Mouse (Mus musculus) heart, embryonic 11.5 days (tissue): ENCODE measurements around the gene Tent4b. TPM values are rescaled to one million over a fixed set of nuclear protein-coding genes. Genes with fewer than 3 reads are reported as not detected.

Experiments
- ATAC-seq: fragments of 200-750 bp; cut with Nextera tagmentation; replicated peaks from 2 replicates; pipeline ENCODE4 v1.8.0; 2017; ENCODE audit warnings: moderate library complexity; ENCODE audit not compliant: insufficient number of reproducible peaks, low FRiP score, low TSS enrichment
- H3K27ac ChIP-seq: fragments of 300-500 bp; sonication (generic); 2 replicates; pipeline ENCODE4 v1.5.1; 2014; ENCODE audit warnings: mild to moderate bottlenecking, low read depth, low read length
- H3K27me3 ChIP-seq: fragments of 300-500 bp; sonication (generic); 2 replicates; pipeline ENCODE4 v1.6.1; 2014; ENCODE audit warnings: mild to moderate bottlenecking, low read length, mixed read lengths; ENCODE audit not compliant: control insufficient read depth, insufficient read depth
- H3K36me3 ChIP-seq: fragments of 300-500 bp; sonication (generic); 2 replicates; pipeline ENCODE4 v1.6.1; 2014; ENCODE audit warnings: mild to moderate bottlenecking, low read length, moderate library complexity, mixed read lengths; ENCODE audit not compliant: control insufficient read depth, insufficient read depth
- H3K4me1 ChIP-seq: fragments of 300-500 bp; sonication (generic); 2 replicates; pipeline ENCODE4 v1.6.1; 2014; ENCODE audit warnings: low read length; ENCODE audit not compliant: control insufficient read depth, insufficient read depth
- H3K4me2 ChIP-seq: fragments of 300-500 bp; sonication (generic); 2 replicates; pipeline ENCODE4 v1.6.1; 2014; ENCODE audit warnings: mild to moderate bottlenecking, moderate library complexity
- H3K4me3 ChIP-seq: fragments of 300-500 bp; sonication (generic); 2 replicates; pipeline ENCODE4 v1.5.1; 2014; ENCODE audit warnings: low read depth, low read length
- H3K9ac ChIP-seq: fragments of 300-500 bp; sonication (generic); 2 replicates; pipeline ENCODE4 v1.6.1; 2014; ENCODE audit warnings: mild to moderate bottlenecking, low read depth, low read length, moderate library complexity
- H3K9me3 ChIP-seq: fragments of 300-500 bp; sonication (generic); replicated peaks from 2 replicates; pipeline ENCODE4 v1.6.1; 2016; ENCODE audit warnings: low read length; ENCODE audit not compliant: control insufficient read depth
- WGBS: fragments of 180-500 bp; shearing (Covaris S2); extraction: QIAGEN DNeasy Blood & Tissue Kit; methylation state at CpG from one replicate; pipeline ENCODE4 v1.1.7; 2014; ENCODE audit not compliant: insufficient replicate concordance; 5-methylcytosine and 5-hydroxymethylcytosine counted together
- polyA plus RNA-seq: library from polyadenylated mRNA; unstranded; fragments of >200 nt; fragmentation: Nextera tagmentation; extraction: Ambion mirVana; gene quantifications from 2 replicates; pipeline ENCODE4 v1.2.1, GENCODE M21; 2014

Tent4b gene
- polyA plus RNA-seq, 1 experiment from 2014 or later: 9.7 TPM

DNA sequence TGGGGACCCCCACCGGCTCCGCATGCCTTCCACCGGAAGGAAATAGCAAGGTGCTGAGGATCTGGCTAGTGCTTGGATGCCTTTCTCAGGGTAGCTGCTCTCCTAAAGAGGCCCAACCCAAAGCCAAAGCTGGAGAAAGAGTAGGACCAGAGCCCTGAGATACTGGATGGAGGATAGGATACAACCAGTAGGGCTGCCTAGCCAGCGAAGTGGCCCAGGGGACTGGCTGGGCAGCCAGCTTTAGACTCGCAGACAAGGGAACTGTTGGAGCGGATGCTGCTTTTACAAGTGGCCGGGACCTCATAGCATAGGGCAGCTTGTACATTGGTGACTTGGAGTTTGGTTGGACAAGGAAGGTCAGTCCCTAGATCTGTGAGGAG lies 74.0 kb downstream of the Tent4b start:
- Histone ChIP-seq H3K27me3 (peaks cover 66% of the 10 kb centered on the region), H3K36me3 (no peaks in the 10 kb centered on the region), H3K9ac (peak overlapping the region; percentile 22; the same call in 1 of the 2 replicates), H3K4me1 (peaks cover 8% of the 10 kb centered on the region; the same call in 1 of the 2 replicates), H3K27ac (no peak overlapping the region), H3K4me3 (peak overlapping the region; percentile 47; the same call in 1 of the 2 replicates), H3K4me2 (peak overlapping the region; percentile 91), H3K9me3 (0 out of 2 replicates have a peak, but pooled peaks cover 3% of the 10 kb centered on the region)
- ATAC-seq: no peak
- WGBS: 61% methylated on average over 7 of the region's 7 CpGs

DNA sequence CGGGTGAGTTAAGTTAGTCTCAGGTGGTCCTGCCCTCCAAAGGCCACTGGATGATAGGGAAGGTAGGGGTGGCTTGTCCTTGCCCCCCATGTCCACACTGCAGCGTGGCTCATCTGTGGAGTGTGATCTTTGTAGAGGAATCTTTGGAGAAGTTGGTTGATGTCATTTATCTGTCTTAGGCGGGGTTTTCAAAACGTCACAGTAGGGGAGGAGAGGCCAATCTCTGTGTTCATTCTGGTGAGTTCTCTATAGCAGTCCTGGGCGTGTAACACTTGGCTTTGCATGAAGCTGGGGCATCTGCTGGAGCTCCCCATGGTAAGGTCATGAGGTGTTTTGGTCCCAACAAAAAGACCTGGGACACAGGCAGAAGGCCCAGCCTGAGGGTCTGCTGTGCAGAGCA lies 75.1 kb downstream of the Tent4b start:
- Histone ChIP-seq H3K9ac (no peak overlapping the region), H3K9me3 (0 out of 2 replicates have a peak, but pooled peaks cover 3% of the 10 kb centered on the region), H3K36me3 (no peaks in the 10 kb centered on the region), H3K4me3 (no peak overlapping the region), H3K4me2 (no peak overlapping the region), H3K4me1 (peaks cover 8% of the 10 kb centered on the region; the same call in 1 of the 2 replicates), H3K27ac (no peak overlapping the region), H3K27me3 (peaks cover 67% of the 10 kb centered on the region)
- WGBS: 72% methylated on average over 5 of the region's 5 CpGs
- ATAC-seq: no peak

DNA sequence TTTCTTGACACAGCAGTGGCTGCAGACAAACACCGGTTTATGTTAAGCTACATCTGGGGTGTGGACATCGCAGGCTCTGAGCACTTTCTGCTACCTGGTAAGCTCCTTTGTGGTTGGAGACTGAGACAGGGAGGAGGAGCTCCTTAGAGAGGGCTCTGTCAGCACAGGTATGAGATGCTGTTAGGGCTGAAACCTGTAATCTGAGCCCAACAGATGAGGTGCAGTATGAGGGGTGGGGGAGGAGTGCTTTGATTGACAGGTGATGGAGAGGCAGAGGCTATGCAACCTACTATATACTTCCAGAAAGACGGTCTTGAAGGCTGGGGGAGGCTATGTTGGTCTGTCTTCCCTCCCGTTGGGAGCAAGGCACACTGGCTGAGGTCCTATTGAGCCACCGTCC lies 80.2 kb downstream of the Tent4b start:
- Histone ChIP-seq H3K27me3 (peaks cover 29% of the 10 kb centered on the region), H3K36me3 (no peaks in the 10 kb centered on the region), H3K27ac (no peak overlapping the region), H3K9me3 (no peaks in the 10 kb centered on the region), H3K4me1 (peaks cover 5% of the 10 kb centered on the region; the same call in 1 of the 2 replicates), H3K4me3 (no peak overlapping the region), H3K4me2 (no peak overlapping the region), H3K9ac (no peak overlapping the region)
- 37% methylated on average over 5 of the region's 5 CpGs for WGBS
- ATAC-seq: no peak

DNA sequence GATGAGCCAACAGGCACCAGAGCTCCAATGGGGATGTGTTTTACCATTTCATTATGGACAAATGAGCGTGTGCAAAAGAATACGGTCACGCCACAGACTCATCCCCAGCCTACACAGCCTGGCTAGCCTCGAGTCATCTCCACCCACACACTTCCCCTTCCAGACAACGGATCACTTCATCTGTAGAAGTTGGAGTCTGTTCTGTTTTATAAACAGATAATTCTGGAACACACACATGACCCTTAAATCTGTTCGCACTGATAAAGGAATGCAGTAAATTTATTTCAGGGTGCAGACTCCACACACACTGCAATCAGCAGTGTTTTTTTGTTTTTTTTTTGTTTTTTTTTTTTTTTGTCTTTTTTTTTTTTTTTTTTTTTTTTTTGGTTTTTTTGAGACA lies 80.7 kb downstream of the Tent4b start:
- Histone ChIP-seq H3K9ac (no peak overlapping the region), H3K4me2 (no peak overlapping the region), H3K27me3 (peaks cover 25% of the 10 kb centered on the region), H3K9me3 (no peaks in the 10 kb centered on the region), H3K4me1 (peaks cover 5% of the 10 kb centered on the region; the same call in 1 of the 2 replicates), H3K4me3 (no peak overlapping the region), H3K27ac (no peak overlapping the region), H3K36me3 (no peaks in the 10 kb centered on the region)
- no peak for ATAC-seq
- 62% methylated on average over 6 of the region's 6 CpGs for WGBS

DNA sequence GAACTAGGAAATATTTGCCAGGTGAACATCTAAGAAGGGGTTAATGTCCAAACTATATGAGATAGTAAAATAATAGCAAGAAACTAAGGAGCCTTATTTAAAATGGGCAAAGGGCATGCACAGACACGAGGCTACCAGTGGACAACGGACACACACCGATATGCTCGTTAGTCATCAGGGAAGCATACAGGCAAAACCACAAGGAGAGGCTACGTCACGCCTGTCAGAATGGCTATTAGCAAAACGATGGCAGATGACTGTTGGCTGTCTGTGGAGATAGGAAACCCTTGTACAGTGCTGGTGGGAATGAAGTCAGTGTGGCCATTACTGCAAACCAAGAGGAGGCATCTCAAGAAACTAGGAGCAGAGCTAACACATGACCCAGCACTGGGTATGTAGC lies 81.9 kb downstream of the Tent4b start:
- Histone ChIP-seq H3K27me3 (peaks cover 16% of the 10 kb centered on the region), H3K36me3 (no peaks in the 10 kb centered on the region), H3K4me2 (no peak overlapping the region), H3K9ac (no peak overlapping the region), H3K9me3 (no peaks in the 10 kb centered on the region), H3K4me1 (peaks cover 5% of the 10 kb centered on the region; the same call in 1 of the 2 replicates), H3K27ac (no peak overlapping the region), H3K4me3 (no peak overlapping the region)
- ATAC-seq: no peak
- WGBS: 84% methylated on average over 7 of the region's 7 CpGs

GRCm38 (mm10) chr8:88282684-88283083 lies 83.7 kb downstream of the Tent4b start:
- no peak overlapping the region for H3K9ac ChIP-seq
- H3K36me3 ChIP-seq: no peaks in the 10 kb centered on the region
- H3K4me1 ChIP-seq: peaks cover 10% of the 10 kb centered on the region; the same call in 1 of the 2 replicates
- H3K27ac ChIP-seq: no peak overlapping the region
- no peak overlapping the region for H3K4me2 ChIP-seq
- H3K27me3 ChIP-seq: peaks cover 6% of the 10 kb centered on the region; the same call in 1 of the 2 replicates
- H3K4me3 ChIP-seq: no peak overlapping the region
- no peaks in the 10 kb centered on the region for H3K9me3 ChIP-seq
- no peak for ATAC-seq
- WGBS: 46% methylated on average over 8 of the region's 8 CpGs

- H3K36me3 ChIP-seq: no peaks in the 10 kb centered on the region
- H3K27ac ChIP-seq: no peak overlapping the region
- H3K4me3 ChIP-seq: no peak overlapping the region
- H3K4me2 ChIP-seq: no peak overlapping the region
- WGBS: 75% methylated on average over 13 of the region's 13 CpGs
- H3K9ac ChIP-seq: no peak overlapping the region
- peaks cover 7% of the 10 kb centered on the region; the same call in 1 of the 2 replicates for H3K27me3 ChIP-seq
- no peaks in the 10 kb centered on the region for H3K9me3 ChIP-seq
- no peak for ATAC-seq
- peaks cover 15% of the 10 kb centered on the region for H3K4me1 ChIP-seq
Observed at GRCm38 (mm10) chr8:88283243-88284115, 84.5 kb downstream of the Tent4b start.

- 51% methylated on average over 7 of the region's 7 CpGs for WGBS
- no peak overlapping the region for H3K9ac ChIP-seq
- no peak for ATAC-seq
Observed at GRCm38 (mm10) chr8:88284738-88285137, 85.7 kb downstream of the Tent4b start.

More at GRCm38 (mm10) chr8:88284738-88285137, 85.7 kb downstream of the Tent4b start:
- H3K27ac ChIP-seq: no peak overlapping the region
- H3K9me3 ChIP-seq: no peaks in the 10 kb centered on the region
- H3K4me1 ChIP-seq: peaks cover 19% of the 10 kb centered on the region
- peaks cover 3% of the 10 kb centered on the region; the same call in 1 of the 2 replicates for H3K27me3 ChIP-seq
- H3K36me3 ChIP-seq: no peaks in the 10 kb centered on the region
- no peak overlapping the region for H3K4me3 ChIP-seq
- no peak overlapping the region for H3K4me2 ChIP-seq
